15 mouse cellular contexts compared by ENCODE assay signal in the genomic region with DNA sequence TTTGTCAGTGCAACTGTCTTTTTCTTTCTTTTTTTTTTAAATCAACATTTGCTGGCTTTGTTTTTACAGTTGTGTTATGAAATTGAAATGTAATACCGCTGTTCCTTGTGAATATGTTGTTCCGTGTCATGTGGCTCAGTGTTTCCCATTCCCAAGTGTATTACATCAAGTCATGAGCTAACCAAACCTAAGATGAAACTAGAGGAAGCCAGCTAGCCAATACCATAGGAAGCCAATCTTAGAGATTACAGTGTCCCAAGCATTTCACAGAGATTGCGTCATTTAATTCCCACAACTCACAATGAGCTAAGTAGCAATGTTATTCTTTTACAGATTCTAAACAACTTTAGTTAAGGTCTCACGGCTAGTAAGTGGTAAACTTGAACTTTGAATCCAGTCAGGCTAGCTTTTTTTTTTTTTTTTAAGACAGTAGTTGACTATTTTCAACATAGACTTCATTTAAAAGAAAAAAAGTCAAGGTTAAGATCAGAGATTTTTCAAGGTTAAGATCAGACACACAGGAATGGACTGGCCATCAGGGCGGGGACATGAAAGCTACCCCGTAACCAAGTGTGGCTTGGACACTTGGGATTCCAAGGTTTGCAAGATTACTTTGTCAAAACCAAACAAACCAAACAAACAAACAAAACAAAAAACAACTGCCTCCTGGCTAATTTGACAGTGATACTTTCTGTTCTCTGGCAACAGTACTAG.
DNase-seq lines count a peak whose midpoint lies in the region; ATAC-seq and TF ChIP-seq lines count a peak whose summit lies in the region.
"Had no signal": no experiment of that assay in that cellular context is flagged by ENCODE, and none has a peak within 500 bp of the region (broad histone marks: within the 10 kb centered on the region; RNA-seq: fewer than 3 reads in every experiment).

No protein-coding gene starts in this region.

- H3K27me3 ChIP-seq in kidney, embryonic 15.5 days = no peaks in the 10 kb centered on the region
- no peaks in the 10 kb centered on the region for H3K27me3 ChIP-seq in limb, embryonic 12.5 days
- H3K27me3 ChIP-seq: embryonic facial prominence, embryonic 13.5 days; liver, embryonic 12.5 days; megakaryocyte, embryonic 14.5 days had no signal

- 84% methylated on average over 6 of the region's 6 CpGs for WGBS in kidney, embryonic 15.5 days
- 86% methylated on average over 6 of the region's 6 CpGs for WGBS in limb, embryonic 12.5 days

- no peak overlapping the region for H3K4me2 ChIP-seq in kidney, embryonic 15.5 days
- H3K4me2 ChIP-seq in limb, embryonic 12.5 days = no peak overlapping the region
- H3K4me2 ChIP-seq: embryonic facial prominence, embryonic 13.5 days; liver, embryonic 12.5 days had no signal

- DNase-seq in kidney, adult 9 months = peak; percentile 50
- no peak for DNase-seq in ES-E14 (ENCODE audit: low read depth, low spot score)
- DNase-seq in urinary bladder, postnatal 36 days (ENCODE audit: low spot score in 2 of 2) = no peak
- DNase-seq in embryo, embryonic 10.5 days (ENCODE audit: low spot score) = no peak
- DNase-seq: cerebellum, adult 11-12 months; gastrocnemius, postnatal 10 days; spleen, adult 18-20 months; thymus, adult 2 months had no signal

- H3K4me1 ChIP-seq in kidney, embryonic 15.5 days = peaks cover 15% of the 10 kb centered on the region
- H3K4me1 ChIP-seq in ES-E14 (ENCODE audit: control insufficient read depth in 2 of 2, insufficient read depth in 2 of 2, low read length in 2 of 2, poor library complexity in 1 of 2) = peaks cover 15% of the 10 kb centered on the region in 2 experiments
- peaks cover 7% of the 10 kb centered on the region; the same call in 1 of the 2 replicates for H3K4me1 ChIP-seq in brown adipose tissue, adult 24 weeks (ENCODE audit: control insufficient read depth, insufficient read depth, insufficient read length, low read length)
- H3K4me1 ChIP-seq in limb, embryonic 12.5 days (replicated peaks) = peaks cover 31% of the 10 kb centered on the region
- H3K4me1 ChIP-seq: liver, embryonic 12.5 days; megakaryocyte, embryonic 14.5 days had no signal

- no peak overlapping the region for H3K27ac ChIP-seq in kidney, embryonic 15.5 days
- H3K27ac ChIP-seq in ES-E14 (ENCODE audit: insufficient read depth, low read depth, low read length, poor library complexity, severe bottlenecking) = peak overlapping the region; percentile 55; the same call in 1 of the 2 replicates
- H3K27ac ChIP-seq in brown adipose tissue, adult 24 weeks (replicated peaks; ENCODE audit: low read depth, low read length) = peak overlapping the region; percentile 93
- peak overlapping the region; percentile 25; the same call in 1 of the 2 replicates for H3K27ac ChIP-seq in limb, embryonic 12.5 days
- H3K27ac ChIP-seq: left cerebral cortex, adult 2 months; liver, embryonic 12.5 days had no signal

- in situ Hi-C loops in ES-E14 (cut with MboI; ENCODE audit: low sequenced_read_pairs in 2 of 2, unreplicated experiment in 2 of 2) = no loop called here

- no peaks in the 10 kb centered on the region for H3K9me3 ChIP-seq in kidney, embryonic 15.5 days (replicated peaks)
- H3K9me3 ChIP-seq in ES-E14 (ENCODE audit: control insufficient read depth, insufficient read depth, low read depth, low read length) = no peaks in the 10 kb centered on the region
- no peaks in the 10 kb centered on the region for H3K9me3 ChIP-seq in limb, embryonic 12.5 days
- H3K9me3 ChIP-seq: embryonic facial prominence, embryonic 13.5 days; liver, embryonic 12.5 days had no signal

- H3K4me3 ChIP-seq in kidney, embryonic 15.5 days (replicated peaks) = no peak overlapping the region
- no peak overlapping the region for H3K4me3 ChIP-seq in ES-E14 (ENCODE audit: insufficient read depth in 1 of 2, low read depth in 1 of 2, low read length in 2 of 2, poor library complexity in 1 of 2, severe bottlenecking in 1 of 2)
- H3K4me3 ChIP-seq in brown adipose tissue, adult 24 weeks (ENCODE audit: insufficient read depth, low read depth, low read length) = no peak overlapping the region
- H3K4me3 ChIP-seq in limb, embryonic 12.5 days (replicated peaks) = no peak overlapping the region
- H3K4me3 ChIP-seq: embryonic facial prominence, embryonic 13.5 days; left cerebral cortex, adult 2 months; liver, embryonic 12.5 days; megakaryocyte, embryonic 14.5 days had no signal

- no peaks in the 10 kb centered on the region for H3K36me3 ChIP-seq in kidney, embryonic 15.5 days
- no peaks in the 10 kb centered on the region for H3K36me3 ChIP-seq in ES-E14 (ENCODE audit: control insufficient read depth, insufficient read depth, low read length, poor library complexity, severe bottlenecking)
- H3K36me3 ChIP-seq in limb, embryonic 12.5 days = no peaks in the 10 kb centered on the region
- H3K36me3 ChIP-seq: embryonic facial prominence, embryonic 13.5 days; liver, embryonic 12.5 days had no signal

- H3K9ac ChIP-seq in kidney, embryonic 15.5 days = no peak overlapping the region
- H3K9ac ChIP-seq in ES-E14 (ENCODE audit: insufficient read depth, low read depth, low read length, poor library complexity, severe bottlenecking) = no peak overlapping the region
- H3K9ac ChIP-seq in limb, embryonic 12.5 days (replicated peaks) = no peak overlapping the region
- H3K9ac ChIP-seq: embryonic facial prominence, embryonic 13.5 days; liver, embryonic 12.5 days had no signal

- no peak for ATAC-seq in kidney, embryonic 15.5 days (replicated peaks; ENCODE audit: low FRiP score)
- no peak for ATAC-seq in limb, embryonic 12.5 days (ENCODE audit: insufficient number of reproducible peaks, insufficient read depth, low FRiP score, low TSS enrichment, low read depth)
- ATAC-seq: liver, embryonic 12.5 days had no signal

TF ChIP-seq in ES-E14, 5 proteins besides CTCF, POLR2A, EP300 and RAD21:
- TF ChIP-seq ZNF384 (IDR thresholded peaks at IDR 0.05; ENCODE audit: low read depth, low read length) = peak; percentile 25; the same call in 1 of the 2 replicates
- TF ChIP-seq ZC3H11A (IDR thresholded peaks at IDR 0.05; ENCODE audit: borderline replicate concordance, low read depth, low read length) = no peak
